Mouse (Mus musculus): ENCODE data around the gene S1pr5.

DNA sequence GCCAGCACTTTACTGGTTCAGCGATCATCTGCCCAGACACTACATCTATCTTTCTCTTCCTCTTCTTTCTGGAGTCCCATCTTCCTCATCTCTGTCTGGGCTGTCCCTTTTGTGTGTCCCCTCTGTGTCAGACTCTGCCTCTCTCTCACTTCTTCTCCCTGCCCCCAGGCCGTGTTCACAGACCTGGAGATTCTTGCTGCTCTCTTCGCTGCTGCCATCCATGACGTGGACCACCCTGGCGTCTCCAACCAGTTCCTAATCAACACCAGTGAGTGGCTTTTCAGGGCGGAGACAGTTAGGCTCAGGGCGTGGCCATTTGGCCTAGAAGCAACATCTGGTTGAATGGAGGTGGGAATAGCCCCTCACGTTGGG lies 44.1 kb downstream of the S1pr5 start:
- TF ChIP-seq CTCF (IDR thresholded peaks at IDR 0.05; ENCODE audit: extremely low read depth, insufficient read length, insufficient replicate concordance, low read depth, low read length) (no peak), POLR2A (IDR thresholded peaks at IDR 0.05; ENCODE audit: low read depth, low read length) (no peak)

Measured in small intestine, adult 2 months (tissue).